Mouse (Mus musculus) intestine, postnatal 0 days (tissue): ENCODE results near the gene Maff. TPM values are rescaled to one million over a fixed set of nuclear protein-coding genes. Genes with fewer than 3 reads are reported as not detected.
A peak's percentile ranks its signal among the peaks of the same experiment; 100 is the strongest.

Source experiments
- ATAC-seq: fragments of 200-750 bp; cut with Nextera tagmentation; 2 replicates; pipeline ENCODE4 v1.8.0; 2017; ENCODE audit warnings: mild to moderate bottlenecking, moderate TSS enrichment, moderate library complexity
- H3K27ac ChIP-seq: fragments of 300-500 bp; sonication (generic); 2 replicates; pipeline ENCODE4 v1.5.1; 2014; ENCODE audit warnings: mild to moderate bottlenecking, low read depth, low read length, moderate library complexity
- H3K27me3 ChIP-seq: fragments of 300-500 bp; sonication (generic); replicated peaks from 2 replicates; pipeline ENCODE4 v1.6.1; 2014; ENCODE audit warnings: low read length, mixed read lengths; ENCODE audit not compliant: control insufficient read depth, insufficient read depth
- H3K36me3 ChIP-seq: fragments of 300-500 bp; sonication (generic); 2 replicates; pipeline ENCODE4 v1.6.1; 2014; ENCODE audit warnings: mild to moderate bottlenecking, moderate library complexity; ENCODE audit not compliant: control insufficient read depth, insufficient read depth
- H3K4me1 ChIP-seq: fragments of 300-500 bp; sonication (generic); replicated peaks from 2 replicates; pipeline ENCODE4 v1.6.1; 2014; ENCODE audit warnings: antibody characterized with exemption, low read length, mixed read lengths; ENCODE audit not compliant: control insufficient read depth, insufficient read depth
- H3K4me2 ChIP-seq: fragments of 300-500 bp; sonication (generic); replicated peaks from 2 replicates; pipeline ENCODE4 v1.6.1; 2014; ENCODE audit warnings: low read depth, mild to moderate bottlenecking, moderate library complexity
- H3K4me3 ChIP-seq: fragments of 300-500 bp; sonication (generic); 2 replicates; pipeline ENCODE4 v1.5.1; 2014; ENCODE audit warnings: low read depth, low read length
- H3K9ac ChIP-seq: fragments of 300-500 bp; sonication (generic); 2 replicates; pipeline ENCODE4 v1.6.1; 2014; ENCODE audit warnings: mild to moderate bottlenecking, low read depth, low read length
- H3K9me3 ChIP-seq: fragments of 300-500 bp; sonication (generic); 2 replicates; pipeline ENCODE4 v1.6.1; 2016; ENCODE audit warnings: mixed run types; ENCODE audit not compliant: control insufficient read depth
- CTCF ChIP-seq: sonication (generic); IDR thresholded peaks from 2 replicates; pipeline ENCODE4 v1.5.1; 2016; ENCODE audit warnings: low read depth, mild to moderate bottlenecking, control low read depth, antibody characterized with exemption, moderate library complexity
- WGBS: fragments of 180-500 bp; shearing (Covaris S2); extraction: QIAGEN DNeasy Blood & Tissue Kit; methylation state at CpG from one replicate; pipeline ENCODE4 v1.1.7; 2014; 5-methylcytosine and 5-hydroxymethylcytosine counted together
- microRNA counts: library from miRNA; unstranded; fragments of <30 nt; microRNA quantifications from one replicate; lab custom pipeline; 2016
- microRNA-seq: library from miRNA; unstranded; fragments of <30 nt; microRNA quantifications from one replicate; pipeline ENCODE4, GENCODE M21; 2016
- polyA plus RNA-seq: library from polyadenylated mRNA; unstranded; fragments of >200 nt; fragmentation: Nextera tagmentation; extraction: Ambion mirVana; gene quantifications from 2 replicates; pipeline ENCODE4 v1.2.1, GENCODE M21; 2015

Gene Maff
- polyA plus RNA-seq, 1 experiment from 2014 or later, result 6.6 TPM

DNA sequence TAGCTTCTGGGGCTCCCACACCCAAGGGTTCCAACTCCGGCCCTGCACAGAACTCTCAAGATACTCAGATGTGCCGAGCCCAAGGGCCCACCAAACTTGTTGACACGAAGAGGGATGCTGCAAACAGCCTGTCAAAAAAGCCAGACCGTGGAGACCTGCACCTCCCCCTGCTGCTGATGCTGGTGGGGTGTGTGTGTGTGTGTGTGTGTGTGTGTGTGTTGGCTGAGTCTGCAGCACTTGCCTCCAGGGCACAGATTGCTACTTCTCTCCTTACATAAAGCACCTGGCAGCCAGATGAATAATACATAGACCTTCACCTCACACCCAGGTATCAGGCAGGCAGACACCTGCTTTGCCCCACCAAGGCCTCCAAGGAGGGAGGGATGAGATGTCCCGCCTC lies 55.8 kb downstream of the Maff start:
- no peak for TF ChIP-seq CTCF

GRCm38 (mm10) chr15:79402836-79403762 lies 56.7 kb downstream of the Maff start, which contains the start of gene Tmem184b:
Tmem184b (minus strand) TSS chr15:79403569.
- ATAC-seq, result peak; percentile 88
- Histone ChIP-seq H3K9me3 (no peaks in the 10 kb centered on the region), H3K4me2 (peak within 1 kb of the TSS; percentile 91), H3K9ac (peak within 1 kb of the TSS; percentile 83), H3K4me3 (peak within 1 kb of the TSS; percentile 96), H3K27ac (peak within 1 kb of the TSS; percentile 68), H3K36me3 (no peaks in the 10 kb centered on the region), H3K4me1 (peaks cover 5% of the 10 kb centered on the region; the same call in 1 of the 2 replicates), H3K27me3 (no peaks in the 10 kb centered on the region)
- no peak; the same call in 1 of the 2 replicates for TF ChIP-seq CTCF
- WGBS, result under 1% methylated on average over 85 of the region's 90 CpGs

More for the DNA sequence above, 55.8 kb downstream of the Maff start:
- Histone ChIP-seq H3K27ac (no peak overlapping the region), H3K4me2 (peak overlapping the region; percentile 91), H3K4me3 (peak overlapping the region; percentile 96), H3K9me3 (no peaks in the 10 kb centered on the region), H3K4me1 (peaks cover 5% of the 10 kb centered on the region; the same call in 1 of the 2 replicates), H3K9ac (peak overlapping the region; percentile 83; the same call in 1 of the 2 replicates), H3K27me3 (no peaks in the 10 kb centered on the region), H3K36me3 (no peaks in the 10 kb centered on the region)
- no peak for ATAC-seq
- 23% methylated on average over 5 of the region's 5 CpGs for WGBS

DNA sequence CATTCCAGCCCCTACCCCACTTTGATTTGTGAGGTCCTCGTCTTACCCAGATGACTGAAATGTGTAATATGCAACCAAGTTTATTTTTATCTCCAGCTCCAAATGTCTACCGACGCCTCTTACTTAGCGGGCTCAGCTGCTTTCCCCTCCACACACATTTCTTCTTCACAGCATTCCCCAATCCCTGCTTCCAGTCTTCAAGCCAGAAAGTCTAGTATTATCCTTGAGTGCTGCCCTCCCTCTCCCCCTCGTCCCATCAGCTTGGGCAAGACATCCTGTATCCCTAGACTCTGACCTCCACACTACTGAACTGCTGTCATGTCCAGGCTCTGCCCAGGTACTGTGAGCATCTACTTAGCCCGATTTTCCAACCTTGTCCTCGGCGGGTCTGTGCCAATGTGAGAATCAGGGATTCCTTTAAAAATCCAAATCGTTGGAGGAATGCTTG lies 57.4 kb downstream of the Maff start:
- WGBS, result 20% methylated on average over 9 of the region's 9 CpGs
- Histone ChIP-seq H3K27ac (peak overlapping the region; percentile 68; the same call in 1 of the 2 replicates), H3K9ac (peak overlapping the region; percentile 83), H3K36me3 (no peaks in the 10 kb centered on the region), H3K27me3 (no peaks in the 10 kb centered on the region), H3K4me2 (peak overlapping the region; percentile 91), H3K4me3 (peak overlapping the region; percentile 96), H3K4me1 (peaks cover 5% of the 10 kb centered on the region; the same call in 1 of the 2 replicates), H3K9me3 (no peaks in the 10 kb centered on the region)
- ATAC-seq, result no peak
- no peak for TF ChIP-seq CTCF

DNA sequence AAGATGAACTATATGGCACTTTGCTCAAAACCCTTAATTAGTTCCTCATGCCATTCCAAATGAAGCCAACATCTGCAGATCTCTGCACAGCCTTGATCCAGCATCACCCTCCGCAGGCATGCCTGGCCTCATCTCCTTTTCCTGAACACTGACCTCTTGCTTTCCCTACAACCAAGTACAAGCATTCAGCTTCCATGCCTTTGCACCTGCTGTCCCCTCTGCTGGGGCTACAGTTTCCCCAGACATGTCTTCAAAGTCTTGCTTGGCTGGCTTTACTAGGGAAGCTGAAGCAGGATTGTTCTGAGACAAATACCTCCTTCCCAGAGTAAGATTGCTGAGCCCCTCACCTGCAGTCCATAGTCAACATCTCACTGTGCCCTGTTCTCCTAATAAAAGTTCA lies 57.9 kb downstream of the Maff start:
- H3K4me1 ChIP-seq, result peaks cover 5% of the 10 kb centered on the region; the same call in 1 of the 2 replicates
- H3K9ac ChIP-seq, result no peak overlapping the region
- no peak for TF ChIP-seq CTCF
- no peak overlapping the region for H3K4me2 ChIP-seq
- no peak overlapping the region for H3K27ac ChIP-seq
- ATAC-seq, result no peak
- WGBS, result 80% methylated on average over 1 of the region's 1 CpGs
- H3K9me3 ChIP-seq, result no peaks in the 10 kb centered on the region
- no peak overlapping the region for H3K4me3 ChIP-seq
- no peaks in the 10 kb centered on the region for H3K27me3 ChIP-seq
- no peaks in the 10 kb centered on the region for H3K36me3 ChIP-seq

DNA sequence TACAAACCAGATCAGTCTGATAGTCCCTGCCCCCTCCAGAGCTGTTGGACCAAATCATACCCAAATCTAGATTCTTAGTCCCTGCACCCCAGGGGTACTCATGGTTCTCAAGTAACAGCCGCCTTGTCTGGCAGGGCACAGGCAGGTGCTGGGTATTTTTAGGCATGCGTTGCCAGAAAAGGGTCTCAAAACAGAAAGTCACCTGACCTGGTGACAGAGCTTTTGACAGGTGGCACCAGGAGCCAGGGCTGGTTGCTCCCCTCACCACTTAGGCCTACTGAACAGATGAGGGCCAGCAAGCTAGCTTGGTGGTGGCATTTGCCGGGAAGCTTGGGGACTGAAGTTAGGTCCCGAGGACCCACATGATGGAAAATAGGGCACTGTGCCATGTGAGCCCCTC lies 60.1 kb downstream of the Maff start:
- TF ChIP-seq CTCF, result no peak
- ATAC-seq, result no peak
- no peaks in the 10 kb centered on the region for H3K27me3 ChIP-seq
- H3K9ac ChIP-seq, result no peak overlapping the region
- no peaks in the 10 kb centered on the region for H3K9me3 ChIP-seq
- no peak overlapping the region for H3K27ac ChIP-seq
- H3K4me1 ChIP-seq, result 0 out of 2 replicates have a peak, but pooled peaks cover 3% of the 10 kb centered on the region
- H3K4me3 ChIP-seq, result no peak overlapping the region
- no peaks in the 10 kb centered on the region for H3K36me3 ChIP-seq
- 84% methylated on average over 4 of the region's 4 CpGs for WGBS
- no peak overlapping the region for H3K4me2 ChIP-seq

MicroRNA genes within 50 kb of the gene (microRNA counts, 519-probe panel; counts per million panel counts)
- not detected for microRNA mmu-miR-1943 (lab: Ali Mortazavi, UCI)

Small RNA genes lying within 50 kb of the gene (microRNA-seq; reads per million reads assigned to microRNA genes)
- 3.5 reads per million, percentile 6 among the genes with 10 or more reads in this experiment for gene Mir1943

Other genes starting within 250 kb of the Maff start
- 3.7 and 5.0 TPM in 2 replicates for gene Micall1, start 237.7 kb upstream of the Maff start, polyA plus RNA-seq
- 256 and 266 TPM in 2 replicates for gene Polr2f, start 205.6 kb upstream of the Maff start, polyA plus RNA-seq
- gene 1700088E04Rik, start 205.4 kb upstream of the Maff start, polyA plus RNA-seq, result 4.2 and 5.2 TPM in 2 replicates
- gene Sox10, start 181.4 kb upstream of the Maff start, polyA plus RNA-seq, result 2.8 and 3.5 TPM in 2 replicates
- 21.9 and 24.6 TPM in 2 replicates for gene Pick1, start 117.4 kb upstream of the Maff start, polyA plus RNA-seq
- 0.14 and 0.30 TPM in 2 replicates for gene Gm49486, start 117.2 kb upstream of the Maff start, polyA plus RNA-seq
- gene Slc16a8, start 91.9 kb upstream of the Maff start, polyA plus RNA-seq, result 0.12 TPM in 1 of 2 replicates, not detected in the other
- gene Baiap2l2, start 61.1 kb upstream of the Maff start, polyA plus RNA-seq, result 19.3 and 21.3 TPM in 2 replicates
- 17.4 and 22.1 TPM in 2 replicates for gene Pla2g6, start 18.2 kb upstream of the Maff start, polyA plus RNA-seq
- 32.7 and 34.1 TPM in 2 replicates for gene Tmem184b, start 56.9 kb downstream of the Maff start, polyA plus RNA-seq
- gene Csnk1e, start 108.9 kb downstream of the Maff start, polyA plus RNA-seq, result 18.2 and 25.7 TPM in 2 replicates
- gene Kcnj4, start 158.6 kb downstream of the Maff start, polyA plus RNA-seq, result not detected in 2 replicates
- 75.7 and 95.2 TPM in 2 replicates for gene Kdelr3, start 169.8 kb downstream of the Maff start, polyA plus RNA-seq
- gene Ddx17, start 200.1 kb downstream of the Maff start, polyA plus RNA-seq, result 18.7 and 23.8 TPM in 2 replicates